Mouse (Mus musculus) bone marrow, adult 2 months (tissue): ENCODE data around the gene Ltb4r2. TPM values are rescaled to one million over a fixed set of nuclear protein-coding genes. Genes with fewer than 3 reads are reported as not detected.
A peak's percentile ranks its signal among the peaks of the same experiment; 100 is the strongest.

Experiments
- H3K27ac ChIP-seq: fragments of 200-500 bp; 2 replicates; pipeline ENCODE4 v1.5.1; 2012; ENCODE audit warnings: low read depth, mild to moderate bottlenecking, control low read depth, inconsistent platforms, low read length; ENCODE audit not compliant: control insufficient read depth, poor library complexity, insufficient read depth
- H3K4me1 ChIP-seq: fragments of 200-500 bp; 2 replicates; pipeline ENCODE4 v1.6.1; 2011; ENCODE audit warnings: low read length; ENCODE audit not compliant: control insufficient read depth, insufficient read depth
- H3K4me3 ChIP-seq: fragments of 200-500 bp; replicated peaks from 2 replicates; pipeline ENCODE3; 2011; ENCODE audit warnings: mild to moderate bottlenecking, low read depth, low read length, control low read depth; ENCODE audit not compliant: control insufficient read depth
- CTCF ChIP-seq: fragments of 200-500 bp; IDR thresholded peaks from 2 replicates; pipeline ENCODE4 v1.5.1; 2011; ENCODE audit warnings: low read length, control low read depth; ENCODE audit not compliant: control insufficient read depth, insufficient read depth
- POLR2A ChIP-seq: fragments of 200-500 bp; IDR thresholded peaks from 2 replicates; pipeline ENCODE4 v1.6.1; 2011; ENCODE audit warnings: low read depth, mild to moderate bottlenecking, control low read depth, low read length, borderline replicate concordance; ENCODE audit not compliant: control insufficient read depth
- WGBS: fragments of 180-500 bp; shearing (Covaris S2); methylation state at CpG from one replicate; pipeline ENCODE4 v1.1.7; 2018; 5-methylcytosine and 5-hydroxymethylcytosine counted together
- polyA plus RNA-seq: library from polyadenylated mRNA; stranded (reverse); fragments of >200 nt; gene quantifications from 2 replicates; pipeline ENCODE4 v1.2.4, GENCODE M21; 2011; ENCODE audit warnings: low replicate concordance; ENCODE audit not compliant: missing spikeins, insufficient read depth, insufficient read length

Gene Ltb4r2
- polyA plus RNA-seq, 1 experiment = 6.5 TPM

GRCm38 (mm10) chr14:55767519-55768414 is 6.5 kb downstream of the Ltb4r2 start:
- TF ChIP-seq CTCF = peak; percentile 41
- TF ChIP-seq POLR2A = no peak
- 8% methylated on average over 52 of the region's 52 CpGs for WGBS
- Histone ChIP-seq H3K4me3 (peak overlapping the region; percentile 71), H3K4me1 (peaks cover 2% of the 10 kb centered on the region; the same call in 1 of the 2 replicates), H3K27ac (peak overlapping the region; percentile 77)

DNA sequence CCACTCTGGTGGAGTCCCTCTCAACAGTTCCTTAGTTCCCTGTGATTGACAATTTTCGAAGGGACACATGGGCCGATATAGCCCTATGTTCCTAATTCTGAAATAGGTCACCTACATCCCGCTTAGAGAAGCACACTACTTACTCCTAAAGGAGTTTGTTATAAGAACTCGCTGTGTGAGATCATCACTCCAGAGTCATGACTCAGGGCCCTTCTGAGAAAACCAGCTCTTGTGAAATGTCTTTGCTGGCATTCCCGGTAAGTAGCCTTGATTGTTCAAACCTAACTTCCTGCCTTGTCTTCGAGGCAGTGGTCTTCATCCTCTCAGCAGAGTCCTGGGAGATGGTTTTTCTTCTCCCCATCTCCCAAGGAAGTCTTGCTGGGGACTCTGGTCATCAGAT is 7.3 kb downstream of the Ltb4r2 start:
- no peak overlapping the region for H3K4me3 ChIP-seq
- no peak for TF ChIP-seq CTCF
- TF ChIP-seq POLR2A = no peak
- WGBS = 58% methylated on average over 6 of the region's 6 CpGs
- H3K4me1 ChIP-seq = peaks cover 2% of the 10 kb centered on the region; the same call in 1 of the 2 replicates
- H3K27ac ChIP-seq = no peak overlapping the region

DNA sequence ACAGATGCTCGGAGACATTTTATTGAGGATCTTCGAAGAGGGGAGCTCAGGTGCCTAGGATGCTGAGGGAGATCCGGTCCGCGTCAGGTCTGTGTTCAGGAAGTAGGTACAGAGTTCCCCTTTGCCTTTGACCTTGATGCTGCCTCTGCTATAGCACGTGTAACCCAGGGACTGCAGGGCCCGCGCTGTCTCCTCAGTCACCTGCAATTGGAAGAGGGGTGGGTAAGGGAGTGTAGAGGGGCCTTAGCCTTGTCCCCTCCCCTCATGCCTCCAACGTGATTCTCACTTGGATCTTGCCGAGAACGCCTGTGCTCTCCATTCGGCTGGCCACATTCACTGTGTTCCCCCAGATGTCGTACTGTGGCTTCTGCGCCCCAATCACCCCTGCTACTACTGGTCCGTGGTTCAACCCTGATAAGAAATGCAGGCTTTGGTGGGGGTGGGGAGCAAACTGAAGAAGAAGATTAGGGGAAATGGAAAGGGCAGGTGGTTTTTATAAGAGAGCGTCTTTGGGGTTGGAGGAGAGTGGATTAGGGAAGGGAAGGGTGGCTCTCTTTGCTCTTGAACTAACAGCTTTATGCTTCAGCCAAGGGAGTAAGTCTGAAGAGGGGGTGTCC is 8.0 kb downstream of the Ltb4r2 start:
- no peak for TF ChIP-seq POLR2A
- TF ChIP-seq CTCF = no peak
- Histone ChIP-seq H3K4me1 (peaks cover 1% of the 10 kb centered on the region; the same call in 1 of the 2 replicates), H3K4me3 (no peak overlapping the region), H3K27ac (no peak overlapping the region)
- WGBS = 58% methylated on average over 16 of the region's 16 CpGs

GRCm38 (mm10) chr14:55776711-55777110 is 15.5 kb downstream of the Ltb4r2 start:
- Histone ChIP-seq H3K4me3 (no peak overlapping the region), H3K4me1 (peaks cover 3% of the 10 kb centered on the region; the same call in 1 of the 2 replicates), H3K27ac (no peak overlapping the region)
- TF ChIP-seq CTCF (no peak), POLR2A (no peak)
- 59% methylated on average over 7 of the region's 7 CpGs for WGBS

- TF ChIP-seq CTCF = no peak
- TF ChIP-seq POLR2A = no peak
- 41% methylated on average over 3 of the region's 3 CpGs for WGBS
- Histone ChIP-seq H3K27ac (no peak overlapping the region), H3K4me3 (no peak overlapping the region), H3K4me1 (peaks cover 3% of the 10 kb centered on the region; the same call in 1 of the 2 replicates)
Observed at GRCm38 (mm10) chr14:55777176-55777575, 15.9 kb downstream of the Ltb4r2 start.

DNA sequence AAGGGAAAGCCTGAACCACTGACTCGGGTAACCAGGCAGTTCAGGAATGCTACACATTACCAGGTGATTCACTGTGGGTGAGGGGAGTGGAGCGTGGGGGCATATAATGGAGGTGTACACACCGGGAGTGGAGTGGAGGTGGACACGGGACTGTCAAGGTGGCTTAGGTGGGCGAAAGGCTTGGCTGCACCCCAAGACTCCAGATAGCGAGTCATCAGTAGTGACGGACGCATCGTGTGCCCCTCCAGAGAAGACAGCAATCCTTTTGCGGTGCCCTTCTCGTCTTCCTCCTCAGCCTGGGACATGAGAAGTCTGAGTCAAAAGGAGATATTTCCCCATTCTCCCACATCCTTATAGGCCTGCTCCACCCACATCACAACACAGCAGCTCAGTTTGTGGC is 16.6 kb downstream of the Ltb4r2 start:
- TF ChIP-seq CTCF (no peak), POLR2A (no peak)
- 68% methylated on average over 11 of the region's 11 CpGs for WGBS
- H3K4me3 ChIP-seq = no peak overlapping the region

GRCm38 (mm10) chr14:55778686-55779085 is 17.5 kb downstream of the Ltb4r2 start:
- TF ChIP-seq POLR2A (no peak), CTCF (no peak)
- Histone ChIP-seq H3K4me3 (no peak overlapping the region), H3K4me1 (peaks cover 3% of the 10 kb centered on the region; the same call in 1 of the 2 replicates), H3K27ac (no peak overlapping the region)
- WGBS = 89% methylated on average over 15 of the region's 15 CpGs

More for the DNA sequence above, 16.6 kb downstream of the Ltb4r2 start:
- Histone ChIP-seq H3K27ac (no peak overlapping the region), H3K4me1 (peaks cover 3% of the 10 kb centered on the region; the same call in 1 of the 2 replicates)

- WGBS = 87% methylated on average over 16 of the region's 16 CpGs
- peaks cover 3% of the 10 kb centered on the region; the same call in 1 of the 2 replicates for H3K4me1 ChIP-seq
- H3K4me3 ChIP-seq = no peak overlapping the region
- TF ChIP-seq CTCF (no peak), POLR2A (no peak)
- H3K27ac ChIP-seq = no peak overlapping the region
Observed at GRCm38 (mm10) chr14:55779656-55780055, 18.4 kb downstream of the Ltb4r2 start.
